Mouse (Mus musculus) forebrain, embryonic 14.5 days (tissue): ENCODE results near the gene Taf12. TPM values are rescaled to one million over a fixed set of nuclear protein-coding genes. Genes with fewer than 3 reads are reported as not detected.
"Not testable (repeated sequence)": the region's sequence is repeated elsewhere in the genome, so short reads cannot be mapped to it uniquely, and the experiment has no call there.

Experiments used
- ATAC-seq: fragments of 200-750 bp; cut with Nextera tagmentation; 2 replicates; pipeline ENCODE4 v1.8.0; 2017; ENCODE audit warnings: mild to moderate bottlenecking, moderate library complexity
- DNase-seq: peaks from one replicate; pipeline ENCODE4 v3.0.0-alpha.2; 2015; ENCODE audit warnings: low spot score
- H3K27ac ChIP-seq: fragments of 300-500 bp; sonication (generic); 2 replicates; pipeline ENCODE4 v1.5.1; 2014; ENCODE audit warnings: low read depth, mild to moderate bottlenecking, control low read depth, low read length, moderate library complexity
- H3K27me3 ChIP-seq: fragments of 300-500 bp; sonication (generic); replicated peaks from 2 replicates; pipeline ENCODE4 v1.6.1; 2014; ENCODE audit warnings: low read length, control low read depth, mixed read lengths; ENCODE audit not compliant: control insufficient read depth, insufficient read depth
- H3K36me3 ChIP-seq: fragments of 300-500 bp; sonication (generic); 2 replicates; pipeline ENCODE4 v1.6.1; 2014; ENCODE audit warnings: low read length, control low read depth; ENCODE audit not compliant: control insufficient read depth, insufficient read depth
- H3K4me1 ChIP-seq: fragments of 300-500 bp; sonication (generic); 2 replicates; pipeline ENCODE4 v1.6.1; 2014; ENCODE audit warnings: antibody characterized with exemption, low read length, control low read depth; ENCODE audit not compliant: control insufficient read depth, insufficient read depth
- H3K4me2 ChIP-seq: fragments of 300-500 bp; sonication (generic); 2 replicates; pipeline ENCODE4 v1.6.1; 2014; ENCODE audit warnings: mild to moderate bottlenecking, control low read depth, low read length
- H3K4me3 ChIP-seq: fragments of 300-500 bp; sonication (generic); 2 replicates; pipeline ENCODE4 v1.5.1; 2014; ENCODE audit warnings: low read depth, low read length, control low read depth
- H3K9ac ChIP-seq: fragments of 300-500 bp; sonication (generic); 2 replicates; pipeline ENCODE4 v1.6.1; 2014; ENCODE audit warnings: mild to moderate bottlenecking, low read length, control low read depth, moderate library complexity
- H3K9me3 ChIP-seq: fragments of 300-500 bp; sonication (generic); replicated peaks from 2 replicates; pipeline ENCODE4 v1.6.1; 2016; ENCODE audit warnings: low read length, control low read depth, mixed read lengths; ENCODE audit not compliant: control insufficient read depth
- WGBS: fragments of 180-500 bp; shearing (Covaris S2); extraction: QIAGEN DNeasy Blood & Tissue Kit; methylation state at CpG from one replicate; pipeline ENCODE4 v1.1.7; 2014; 5-methylcytosine and 5-hydroxymethylcytosine counted together
- polyA plus RNA-seq: library from polyadenylated mRNA; unstranded; fragments of >200 nt; fragmentation: Nextera tagmentation; extraction: Ambion mirVana; gene quantifications from 2 replicates; pipeline ENCODE4 v1.2.1, GENCODE M21; 2014

Taf12 gene
- polyA plus RNA-seq, 1 experiment from 2014 or later: 51.8 TPM

DNA sequence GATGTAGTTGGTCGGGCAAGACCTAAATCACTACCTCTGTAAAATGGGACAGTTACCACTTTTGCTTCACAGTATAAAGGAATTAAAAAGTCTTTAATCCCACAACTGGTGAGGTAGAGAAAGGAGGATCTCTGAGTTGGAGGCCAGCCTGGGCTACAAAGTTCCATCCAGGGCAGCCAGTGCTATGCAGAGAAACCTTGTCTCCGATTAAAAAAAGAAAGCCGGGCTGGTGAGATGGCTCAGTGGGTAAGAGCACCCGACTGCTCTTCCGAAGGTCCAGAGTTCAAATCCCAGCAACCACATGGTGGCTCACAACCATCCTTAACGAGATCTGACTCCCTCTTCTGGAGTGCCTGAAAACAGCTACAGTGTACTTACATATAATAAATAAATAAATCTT, 29.3 kb downstream of the Taf12 start:
- ATAC-seq, H3K36me3 ChIP-seq, H3K27me3 ChIP-seq, H3K9me3 ChIP-seq, DNase-seq, H3K27ac ChIP-seq, H3K4me1 ChIP-seq: not testable (repeated sequence)
- 0 out of 2 replicates have a peak overlapping the region, but pooled peaks have one; percentile 52 for H3K9ac ChIP-seq
- WGBS: 48% methylated on average over 6 of the region's 6 CpGs
- peak overlapping the region; percentile 60 for H3K4me2 ChIP-seq
- H3K4me3 ChIP-seq: peak overlapping the region; percentile 32

DNA sequence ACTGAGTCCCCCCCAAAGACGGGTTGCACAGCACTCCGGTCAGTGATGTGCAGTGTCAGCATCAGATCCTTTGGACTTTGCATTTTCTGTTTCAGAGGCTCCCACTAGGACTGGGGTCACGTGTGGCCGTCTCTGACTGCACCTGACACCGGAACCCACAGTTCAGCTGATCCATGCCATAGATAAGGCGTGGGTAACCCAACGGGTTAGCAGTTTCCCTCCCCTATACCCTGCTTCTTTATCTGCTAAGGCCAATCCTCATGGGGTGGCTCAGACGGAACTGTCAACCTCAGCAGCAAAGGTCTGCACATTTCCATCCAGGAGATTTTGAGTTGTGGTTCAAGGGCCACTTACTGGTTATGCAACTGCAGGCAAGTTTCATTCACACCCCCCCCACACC, 31.1 kb downstream of the Taf12 start:
- peaks cover 6% of the 10 kb centered on the region for H3K36me3 ChIP-seq
- 88% methylated on average over 8 of the region's 8 CpGs for WGBS

DNA sequence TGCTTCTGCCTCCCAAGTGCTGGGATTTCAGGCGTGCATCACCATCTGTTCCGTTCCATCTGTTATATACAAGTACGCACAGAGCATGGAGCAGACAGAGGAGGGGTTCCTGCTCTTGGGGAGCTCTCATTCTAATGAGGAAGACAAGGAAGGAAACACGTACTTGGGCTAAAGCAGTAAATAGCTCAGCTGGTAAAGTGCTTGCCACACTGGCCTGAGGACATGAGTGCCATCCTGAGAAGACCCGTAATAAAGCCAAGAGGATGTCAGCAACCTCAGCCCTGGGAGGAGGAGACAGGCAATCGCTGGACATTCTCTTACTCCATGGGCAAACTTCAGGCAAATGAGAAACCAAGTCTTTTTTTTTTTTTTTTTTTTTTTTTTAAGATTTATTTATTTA, 31.8 kb downstream of the Taf12 start:
- DNase-seq (no peak), ATAC-seq (no peak)
- Histone ChIP-seq H3K9me3 (no peaks in the 10 kb centered on the region), H3K27me3 (no peaks in the 10 kb centered on the region), H3K9ac (no peak overlapping the region), H3K27ac (no peak overlapping the region), H3K4me2 (no peak overlapping the region), H3K36me3 (peaks cover 13% of the 10 kb centered on the region), H3K4me1 (peaks cover 7% of the 10 kb centered on the region), H3K4me3 (no peak overlapping the region)
- WGBS: 76% methylated on average over 6 of the region's 6 CpGs

More for the DNA sequence above, 31.1 kb downstream of the Taf12 start:
- DNase-seq: no peak
- H3K4me2 ChIP-seq: no peak overlapping the region
- H3K9ac ChIP-seq: no peak overlapping the region
- peaks cover 6% of the 10 kb centered on the region for H3K4me1 ChIP-seq
- H3K27me3 ChIP-seq: no peaks in the 10 kb centered on the region
- H3K9me3 ChIP-seq: no peaks in the 10 kb centered on the region
- no peak overlapping the region for H3K4me3 ChIP-seq
- no peak for ATAC-seq
- H3K27ac ChIP-seq: no peak overlapping the region

DNA sequence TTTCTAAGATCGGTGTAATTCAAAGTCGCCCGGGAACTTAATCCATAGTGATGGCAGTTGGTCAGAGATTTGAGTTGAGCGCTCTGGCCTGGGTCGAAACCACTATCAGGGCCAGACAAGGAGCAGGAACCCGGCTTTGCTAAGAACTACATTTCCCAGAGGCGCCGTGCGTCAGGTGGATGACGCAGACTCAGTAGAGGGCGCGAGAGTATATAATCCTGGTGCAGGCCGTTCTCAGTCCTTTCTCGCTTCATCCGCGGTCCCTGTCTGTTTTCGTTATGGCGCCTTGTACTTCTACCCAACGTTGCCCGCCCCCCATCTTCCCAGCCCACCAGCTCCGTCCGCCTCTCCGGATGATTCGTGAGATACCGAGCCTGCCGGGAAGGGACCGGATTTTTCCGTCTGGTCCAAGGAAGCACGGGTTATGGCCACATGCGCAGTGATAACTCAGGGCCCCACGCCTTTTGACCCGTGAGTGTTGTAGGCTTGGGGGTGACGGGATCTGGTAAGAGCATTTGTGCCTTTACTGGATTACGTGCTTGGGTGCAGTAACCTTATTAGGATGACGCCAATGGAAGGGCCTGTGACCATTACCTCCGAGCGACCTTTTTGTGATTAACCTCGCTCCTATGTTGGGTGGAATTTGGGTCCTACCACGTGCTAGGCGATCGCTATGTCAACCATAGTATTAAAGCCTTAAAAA, 34.4 kb downstream of the Taf12 start:
- 1% methylated on average over 41 of the region's 41 CpGs for WGBS
- Histone ChIP-seq H3K36me3 (peaks cover 35% of the 10 kb centered on the region), H3K4me3 (peak overlapping the region; percentile 77), H3K9me3 (no peaks in the 10 kb centered on the region), H3K9ac (peak overlapping the region; percentile 97), H3K27ac (peak overlapping the region; percentile 92), H3K4me2 (peak overlapping the region; percentile 75), H3K27me3 (no peaks in the 10 kb centered on the region), H3K4me1 (peaks cover 7% of the 10 kb centered on the region)
- DNase-seq (peak; percentile 97), ATAC-seq (peak; percentile 95)

DNA sequence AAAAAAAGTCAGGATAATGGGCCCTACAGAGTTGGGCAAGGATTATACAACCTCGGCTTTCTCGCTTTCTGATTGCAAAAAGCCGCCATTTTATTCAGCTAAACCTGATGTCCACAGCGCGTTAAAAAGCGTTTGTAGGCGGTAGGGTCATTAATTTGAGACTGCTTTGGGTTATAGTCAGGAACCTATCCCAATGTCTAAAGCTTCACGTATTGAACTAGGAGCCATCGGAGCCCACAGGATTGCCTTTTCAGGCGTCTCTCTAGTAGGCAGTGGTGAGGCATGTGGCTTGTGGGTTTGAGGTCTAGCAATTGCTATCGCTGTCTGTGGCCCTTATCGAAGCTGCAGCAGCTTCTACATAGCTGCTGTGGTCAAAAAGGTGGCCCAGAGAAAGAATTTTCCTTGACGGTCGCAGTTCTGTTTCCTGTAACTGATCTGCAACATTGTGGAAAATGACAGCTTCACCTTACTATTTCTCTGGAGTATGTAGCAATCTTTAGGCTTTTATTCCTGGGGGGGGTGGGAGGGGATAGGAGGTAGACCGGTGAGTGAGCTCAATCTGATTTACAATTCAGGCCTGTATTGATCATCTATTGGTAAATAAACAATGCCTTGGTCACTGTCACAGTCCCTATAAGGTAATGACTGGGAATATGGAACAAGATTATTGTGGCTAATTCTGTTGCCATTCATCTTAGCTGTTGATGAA, 35.1 kb downstream of the Taf12 start:
- 1% methylated on average over 15 of the region's 15 CpGs for WGBS
- H3K4me2 ChIP-seq: peak overlapping the region; percentile 75
- H3K9ac ChIP-seq: peak overlapping the region; percentile 97
- peaks cover 7% of the 10 kb centered on the region for H3K4me1 ChIP-seq
- no peaks in the 10 kb centered on the region for H3K27me3 ChIP-seq
- peaks cover 42% of the 10 kb centered on the region for H3K36me3 ChIP-seq
- no peak for ATAC-seq
- no peaks in the 10 kb centered on the region for H3K9me3 ChIP-seq
- H3K4me3 ChIP-seq: peak overlapping the region; percentile 77
- peak overlapping the region; percentile 92 for H3K27ac ChIP-seq
- DNase-seq: peak; percentile 45

DNA sequence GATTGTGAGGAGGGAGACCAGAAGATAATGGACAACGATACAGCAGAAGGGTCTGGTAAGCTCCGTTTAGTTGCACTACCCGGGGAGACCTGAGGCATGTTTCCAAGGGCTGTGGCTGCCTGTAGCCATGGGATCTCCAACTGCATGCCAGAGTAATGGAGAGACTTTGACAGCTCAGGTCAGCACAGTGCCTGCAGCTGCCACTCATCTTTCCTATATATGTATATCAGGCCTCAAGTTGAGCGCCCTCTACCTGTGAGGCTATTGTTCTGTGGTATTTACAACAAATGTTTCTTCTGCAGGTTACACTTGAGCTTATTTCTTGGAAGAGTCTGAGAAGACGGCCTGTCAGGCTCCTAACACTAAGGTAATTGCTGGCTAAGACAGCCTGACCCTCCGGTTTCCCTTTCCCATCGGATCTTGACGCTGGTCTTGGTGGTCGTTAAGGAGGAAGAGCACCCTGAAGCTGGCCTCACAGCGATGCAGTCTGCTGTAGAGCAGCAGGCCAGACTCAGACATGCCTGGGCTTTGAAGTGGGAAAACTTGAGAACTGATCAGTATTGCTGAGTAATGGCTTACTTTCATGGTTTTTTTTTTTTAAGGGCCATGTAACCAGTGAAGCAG, 35.8 kb downstream of the Taf12 start:
- Histone ChIP-seq H3K4me3 (peak overlapping the region; percentile 77), H3K4me2 (peak overlapping the region; percentile 75), H3K9me3 (no peaks in the 10 kb centered on the region), H3K27me3 (no peaks in the 10 kb centered on the region), H3K27ac (no peak overlapping the region), H3K36me3 (peaks cover 43% of the 10 kb centered on the region), H3K9ac (peak overlapping the region; percentile 97), H3K4me1 (peaks cover 7% of the 10 kb centered on the region)
- ATAC-seq (0 out of 2 replicates have a peak, but pooled peaks have one; percentile 27), DNase-seq (peak; percentile 58)
- WGBS: 31% methylated on average over 10 of the region's 10 CpGs

DNA sequence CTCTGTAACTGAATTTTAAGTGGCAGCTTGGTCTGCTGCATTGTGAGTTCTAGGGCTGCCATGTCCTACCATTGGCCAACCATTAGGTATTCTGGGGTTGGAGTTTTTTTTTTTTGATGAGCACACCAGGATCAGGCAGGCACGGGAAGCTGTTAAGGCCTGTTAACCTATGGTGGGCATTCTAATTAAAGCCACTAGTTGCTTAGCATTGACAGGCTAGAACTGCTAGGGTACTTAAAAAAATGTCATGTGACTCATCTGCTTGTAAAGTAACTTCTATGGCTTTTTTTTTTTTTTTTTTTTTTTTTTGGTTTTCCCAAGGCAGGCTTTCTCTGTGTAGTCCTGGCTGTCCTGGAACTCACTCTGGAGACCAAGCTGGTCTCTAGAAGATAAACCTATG, 37.0 kb downstream of the Taf12 start:
- H3K4me2 ChIP-seq: no peak overlapping the region
- H3K9me3 ChIP-seq: no peaks in the 10 kb centered on the region
- no peak for ATAC-seq
- H3K9ac ChIP-seq: no peak overlapping the region
- no peaks in the 10 kb centered on the region for H3K27me3 ChIP-seq
- H3K4me1 ChIP-seq: peaks cover 7% of the 10 kb centered on the region
- H3K27ac ChIP-seq: no peak overlapping the region
- 36% methylated on average over 1 of the region's 1 CpGs for WGBS
- H3K4me3 ChIP-seq: no peak overlapping the region
- H3K36me3 ChIP-seq: peaks cover 50% of the 10 kb centered on the region
- no peak for DNase-seq

DNA sequence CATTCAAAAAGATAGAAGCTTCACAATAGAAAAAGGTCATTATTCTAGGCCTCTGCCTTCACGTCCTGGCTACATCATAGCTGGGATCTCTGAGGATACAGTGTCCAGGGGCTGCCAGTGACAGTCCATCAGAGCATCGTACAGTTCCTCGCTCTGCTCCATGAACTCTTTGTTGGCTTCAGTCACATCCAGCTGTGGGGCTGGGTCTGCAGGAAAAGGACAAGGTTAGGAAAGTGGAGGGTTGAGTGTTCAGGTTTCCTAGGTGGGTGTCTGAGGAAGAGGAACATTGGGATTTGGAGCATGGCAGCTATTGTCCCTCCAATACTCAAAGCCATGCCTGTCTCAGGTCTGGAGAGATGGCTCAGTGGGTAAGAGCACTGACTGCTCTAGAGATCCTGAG, 37.6 kb downstream of the Taf12 start:
- Histone ChIP-seq H3K4me2 (no peak overlapping the region), H3K27me3 (no peaks in the 10 kb centered on the region), H3K36me3 (peaks cover 56% of the 10 kb centered on the region), H3K4me1 (peaks cover 7% of the 10 kb centered on the region), H3K27ac (no peak overlapping the region), H3K4me3 (no peak overlapping the region), H3K9me3 (no peaks in the 10 kb centered on the region), H3K9ac (no peak overlapping the region)
- ATAC-seq (no peak), DNase-seq (no peak)
- WGBS: 42% methylated on average over 3 of the region's 3 CpGs

DNA sequence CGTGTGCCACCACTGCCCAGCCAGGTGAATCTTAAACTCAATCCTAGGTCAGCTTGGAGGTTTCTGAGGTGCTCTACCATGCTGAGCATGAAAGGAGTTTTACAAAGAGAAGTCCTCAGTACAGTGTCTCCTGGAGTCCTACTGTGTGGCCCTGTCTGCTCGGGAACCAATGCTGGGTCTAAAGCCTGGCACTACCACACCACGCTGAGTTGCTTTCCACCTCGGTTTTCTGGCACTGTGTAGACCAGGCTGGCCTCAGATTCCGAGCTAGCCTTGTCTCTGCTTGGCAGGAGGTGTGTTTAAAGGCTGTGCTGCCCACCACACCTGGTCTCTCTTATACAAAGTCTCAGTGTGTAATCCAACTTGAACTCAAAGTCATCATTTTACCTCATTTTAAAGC, 38.5 kb downstream of the Taf12 start:
- DNase-seq (no peak), ATAC-seq (no peak)
- Histone ChIP-seq H3K9me3 (no peaks in the 10 kb centered on the region), H3K27ac (no peak overlapping the region), H3K4me3 (no peak overlapping the region), H3K36me3 (peaks cover 60% of the 10 kb centered on the region), H3K27me3 (no peaks in the 10 kb centered on the region), H3K9ac (no peak overlapping the region), H3K4me2 (no peak overlapping the region), H3K4me1 (peaks cover 7% of the 10 kb centered on the region)
- WGBS: 88% methylated on average over 5 of the region's 5 CpGs
